In the genomic region with DNA sequence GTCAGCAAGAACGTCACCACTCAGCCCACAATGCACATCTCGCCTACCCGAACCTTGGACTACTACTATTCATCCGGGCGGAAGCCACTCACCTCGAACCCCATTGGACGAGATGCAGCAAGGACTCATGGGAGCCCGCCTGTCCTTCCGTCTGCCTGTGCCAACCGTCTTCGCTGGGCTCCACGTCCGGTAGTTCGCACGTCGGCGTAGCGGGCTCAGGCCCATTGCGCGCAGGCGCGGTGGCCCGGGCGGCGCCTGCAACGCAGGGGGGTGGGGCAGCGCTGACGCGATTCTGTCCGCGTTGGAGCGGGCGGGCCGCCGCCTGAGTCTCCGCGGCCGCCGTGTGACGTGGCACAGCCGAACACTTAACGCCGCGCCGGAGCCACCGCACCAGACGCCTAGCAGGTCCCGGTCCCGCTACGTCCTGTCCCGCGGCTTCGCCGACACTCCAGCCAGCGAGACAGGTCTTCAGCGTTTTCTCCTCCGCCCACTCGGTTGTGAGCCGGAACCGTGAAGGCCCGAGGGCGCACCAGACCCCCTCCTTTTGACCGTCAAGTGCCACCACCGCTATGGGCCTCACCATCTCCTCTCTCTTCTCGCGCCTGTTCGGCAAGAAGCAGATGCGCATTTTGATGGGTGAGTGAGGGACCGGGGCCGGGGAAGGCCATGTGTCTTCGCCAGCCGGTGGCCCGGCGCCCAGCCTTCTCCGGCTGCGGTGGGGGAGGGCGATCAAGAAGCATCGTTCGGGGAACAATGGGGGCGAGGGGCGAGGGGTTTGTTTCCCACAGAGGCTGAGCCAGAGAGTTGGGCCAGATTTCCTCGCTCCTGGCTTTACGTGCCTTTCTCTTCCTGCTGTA, we compare ENCODE assay signal across 8 mouse cellular contexts. TPM values are rescaled to one million over a fixed set of nuclear protein-coding genes. Genes with fewer than 3 reads are reported as not detected.
DNase-seq lines count a peak whose midpoint lies in the region; ATAC-seq and TF ChIP-seq lines count a peak whose summit lies in the region.

Gene Arf4, plus strand, starts transcription at position 224 of the 857 bp plus-strand sequence.

- H3K27ac ChIP-seq in CH12.LX (ENCODE audit: insufficient read depth, low read depth), result peak within 1 kb of the TSS; percentile 67
- H3K27ac ChIP-seq in forebrain, embryonic 11.5 days (ENCODE audit: low read depth, low read length), result peak within 1 kb of the TSS; percentile 86
- H3K27ac ChIP-seq in heart, embryonic 16.5 days (ENCODE audit: low read length), result peak within 1 kb of the TSS; percentile 96
- peak within 1 kb of the TSS; percentile 95 for H3K27ac ChIP-seq in liver, embryonic 15.5 days (replicated peaks)
- H3K27ac ChIP-seq in neural tube, embryonic 12.5 days, result peak within 1 kb of the TSS; percentile 94

- TF ChIP-seq CTCF in CH12.LX (conservative IDR thresholded peaks at IDR 0.05 in 1 of 2, IDR thresholded peaks at IDR 0.05 in 1 of 2; ENCODE audit: low read depth in 2 of 2, low read length in 2 of 2), result no peak

- no peak for TF ChIP-seq EP300 in CH12.LX (IDR thresholded peaks at IDR 0.05; ENCODE audit: low read length)

- peak; percentile 99 for DNase-seq in CH12.LX (ENCODE audit: extremely low read depth)
- DNase-seq in c-Kit-positive CD71-positive TER-119-negative erythroid progenitor cells, embryonic 14.5 days (ENCODE audit: low read depth), result peak; percentile 93
- peak; percentile 97 for DNase-seq in forebrain, embryonic 11.5 days (ENCODE audit: low spot score)
- peak; percentile 99 for DNase-seq in kidney, postnatal 36 days
- peak; percentile 99 for DNase-seq in telencephalon, adult 2 months (ENCODE audit: low read depth, low spot score)

- peaks cover 48% of the 10 kb centered on the region for H3K79me2 ChIP-seq in CH12.LX (replicated peaks; ENCODE audit: control insufficient read depth, extremely low read depth, insufficient read depth, poor library complexity, severe bottlenecking)

- TF ChIP-seq POLR2A in CH12.LX (IDR thresholded peaks at IDR 0.05; ENCODE audit: low read depth, low read length), result peak; percentile 92

- peak; percentile 99 for ATAC-seq in forebrain, embryonic 11.5 days (replicated peaks; ENCODE audit: low FRiP score)
- peak; percentile 99 for ATAC-seq in heart, embryonic 16.5 days (replicated peaks; ENCODE audit: extremely low read depth, insufficient read depth, low FRiP score)
- ATAC-seq in liver, embryonic 15.5 days (ENCODE audit: insufficient read depth), result peak; percentile 98
- peak; percentile 98 for ATAC-seq in neural tube, embryonic 12.5 days (ENCODE audit: low FRiP score, low read depth)

- H3K4me1 ChIP-seq in CH12.LX (ENCODE audit: control insufficient read depth in 1 of 2, insufficient read depth in 2 of 2), result peaks cover 1 to 29% of the 10 kb centered on the region in 2 experiments; a peak in 3 of 4 replicates
- no peaks in the 10 kb centered on the region for H3K4me1 ChIP-seq in forebrain, embryonic 11.5 days (replicated peaks; ENCODE audit: control insufficient read depth, insufficient read depth, low read length)
- H3K4me1 ChIP-seq in heart, embryonic 16.5 days (ENCODE audit: control insufficient read depth, insufficient read depth, low read length), result peaks cover 20% of the 10 kb centered on the region
- peaks cover 38% of the 10 kb centered on the region for H3K4me1 ChIP-seq in liver, embryonic 15.5 days (replicated peaks)
- peaks cover 14% of the 10 kb centered on the region for H3K4me1 ChIP-seq in neural tube, embryonic 12.5 days

- no peaks in the 10 kb centered on the region for H3K27me3 ChIP-seq in CH12.LX (replicated peaks)
- H3K27me3 ChIP-seq in forebrain, embryonic 11.5 days (ENCODE audit: control insufficient read depth, insufficient read depth, low read length), result no peaks in the 10 kb centered on the region
- H3K27me3 ChIP-seq in heart, embryonic 16.5 days (ENCODE audit: control insufficient read depth, insufficient read depth, low read length), result no peaks in the 10 kb centered on the region
- H3K27me3 ChIP-seq in liver, embryonic 15.5 days, result no peaks in the 10 kb centered on the region
- no peaks in the 10 kb centered on the region for H3K27me3 ChIP-seq in neural tube, embryonic 12.5 days (replicated peaks)

- dilution Hi-C loops in CH12.LX (cut with MboI; ENCODE audit: extremely low pct_ligation_motif_present, extremely low pct_unique_long_range_greater_than_20kb, low sequenced_read_pairs), result no loop called here

- H3K36me3 ChIP-seq in CH12.LX (replicated peaks in 1 of 2; ENCODE audit: control insufficient read depth in 1 of 2, insufficient read depth in 1 of 2, low read length in 1 of 2), result peaks cover 0 to 2% of the 10 kb centered on the region in 2 experiments
- H3K36me3 ChIP-seq in forebrain, embryonic 11.5 days (ENCODE audit: control insufficient read depth, insufficient read depth, low read length), result no peaks in the 10 kb centered on the region
- no peaks in the 10 kb centered on the region for H3K36me3 ChIP-seq in heart, embryonic 16.5 days (ENCODE audit: control insufficient read depth, insufficient read depth)
- H3K36me3 ChIP-seq in liver, embryonic 15.5 days (replicated peaks), result 0 out of 2 replicates have a peak, but pooled peaks cover 3% of the 10 kb centered on the region
- H3K36me3 ChIP-seq in neural tube, embryonic 12.5 days, result no peaks in the 10 kb centered on the region

- peak within 1 kb of the TSS; percentile 82 for H3K4me2 ChIP-seq in CH12.LX (ENCODE audit: insufficient read depth, low read depth, poor library complexity, severe bottlenecking)
- H3K4me2 ChIP-seq in forebrain, embryonic 11.5 days (ENCODE audit: low read depth, low read length, severe bottlenecking), result peak within 1 kb of the TSS; percentile 76
- H3K4me2 ChIP-seq in heart, embryonic 16.5 days (ENCODE audit: low read depth, low read length), result peak within 1 kb of the TSS; percentile 75
- peak within 1 kb of the TSS; percentile 86 for H3K4me2 ChIP-seq in liver, embryonic 15.5 days
- peak within 1 kb of the TSS; percentile 83 for H3K4me2 ChIP-seq in neural tube, embryonic 12.5 days (replicated peaks)

- no peak for TF ChIP-seq RAD21 in CH12.LX (IDR thresholded peaks at IDR 0.05; ENCODE audit: low read depth, low read length)

- H3K9ac ChIP-seq in CH12.LX (ENCODE audit: insufficient read depth, low read depth), result peak within 1 kb of the TSS; percentile 96
- peak within 1 kb of the TSS; percentile 89 for H3K9ac ChIP-seq in forebrain, embryonic 11.5 days (ENCODE audit: low read length)
- peak within 1 kb of the TSS; percentile 95 for H3K9ac ChIP-seq in heart, embryonic 16.5 days (ENCODE audit: low read length)
- peak within 1 kb of the TSS; percentile 88 for H3K9ac ChIP-seq in liver, embryonic 15.5 days
- peak within 1 kb of the TSS; percentile 90 for H3K9ac ChIP-seq in neural tube, embryonic 12.5 days

- under 1% methylated on average over 83 of the region's 83 CpGs for WGBS in forebrain, embryonic 11.5 days
- WGBS in heart, embryonic 16.5 days, result under 1% methylated on average over 83 of the region's 83 CpGs
- under 1% methylated on average over 83 of the region's 83 CpGs for WGBS in liver, embryonic 15.5 days (ENCODE audit: insufficient replicate concordance)
- 1% methylated on average over 82 of the region's 83 CpGs for WGBS in neural tube, embryonic 12.5 days

- H3K9me3 ChIP-seq in CH12.LX (replicated peaks; ENCODE audit: low read length), result no peaks in the 10 kb centered on the region
- H3K9me3 ChIP-seq in forebrain, embryonic 11.5 days (ENCODE audit: control insufficient read depth, low read length), result no peaks in the 10 kb centered on the region
- no peaks in the 10 kb centered on the region for H3K9me3 ChIP-seq in heart, embryonic 16.5 days (replicated peaks; ENCODE audit: control insufficient read depth, low read length)
- no peaks in the 10 kb centered on the region for H3K9me3 ChIP-seq in liver, embryonic 15.5 days (replicated peaks)
- no peaks in the 10 kb centered on the region for H3K9me3 ChIP-seq in neural tube, embryonic 12.5 days

- in situ Hi-C loops in CH12.LX (cut with MboI; ENCODE audit: low pct_ligation_motif_present, low pct_unique_long_range_greater_than_20kb, low sequenced_read_pairs), result no loop called here

- H3K4me3 ChIP-seq in CH12.LX (replicated peaks in 1 of 3; ENCODE audit: low read depth in 2 of 3, low read length in 2 of 3, poor library complexity in 1 of 3), result peak within 1 kb of the TSS; percentile 65 to 95 (median 84)
- peak within 1 kb of the TSS; percentile 87 for H3K4me3 ChIP-seq in forebrain, embryonic 11.5 days (ENCODE audit: low read depth, low read length)
- peak within 1 kb of the TSS; percentile 68 for H3K4me3 ChIP-seq in heart, embryonic 16.5 days (ENCODE audit: low read length)
- H3K4me3 ChIP-seq in liver, embryonic 15.5 days (replicated peaks), result peak within 1 kb of the TSS; percentile 81
- peak within 1 kb of the TSS; percentile 78 for H3K4me3 ChIP-seq in neural tube, embryonic 12.5 days

TF ChIP-seq in CH12.LX, 34 proteins besides CTCF, POLR2A, EP300 and RAD21 (continues in another document):
- peak; percentile 77 for TF ChIP-seq SIN3A (IDR thresholded peaks at IDR 0.05; ENCODE audit: low read length)
- no peak for TF ChIP-seq JUND (conservative IDR thresholded peaks at IDR 0.05; ENCODE audit: low read depth, low read length)
- no peak for TF ChIP-seq UBTF (IDR thresholded peaks at IDR 0.05; ENCODE audit: low read depth, low read length)
- peak; percentile 49; the same call in 1 of the 2 replicates for TF ChIP-seq IRF4 (IDR thresholded peaks at IDR 0.05; ENCODE audit: low read depth, low read length)
- TF ChIP-seq CHD2 (IDR thresholded peaks at IDR 0.05; ENCODE audit: low read length), result peak; percentile 77; the same call in 1 of the 2 replicates
- peak; percentile 73 for TF ChIP-seq NELFE (IDR thresholded peaks at IDR 0.05; ENCODE audit: low read depth, low read length)
- no peak for TF ChIP-seq PAX5 (IDR thresholded peaks at IDR 0.05; ENCODE audit: low read length)
- no peak for TF ChIP-seq USF2 (conservative IDR thresholded peaks at IDR 0.05; ENCODE audit: low read depth, low read length)
- no peak for TF ChIP-seq MYC (IDR thresholded peaks at IDR 0.05; ENCODE audit: low read depth, low read length)
- peak; percentile 58 for TF ChIP-seq MXI1 (IDR thresholded peaks at IDR 0.05; ENCODE audit: low read depth, low read length)
- no peak for TF ChIP-seq ZC3H11A (IDR thresholded peaks at IDR 0.05; ENCODE audit: low read depth, low read length)
- no peak for TF ChIP-seq RCOR1 (conservative IDR thresholded peaks at IDR 0.05; ENCODE audit: low read depth, low read length)
- TF ChIP-seq MAZ (IDR thresholded peaks at IDR 0.05; ENCODE audit: low read depth, low read length), result no peak
- TF ChIP-seq HCFC1 (IDR thresholded peaks at IDR 0.05; ENCODE audit: low read depth, low read length), result peak; percentile 89

RNA-seq across cellular contexts. Expression of gene Arf4, which starts in this region (rescaled TPM):
- total RNA-seq in CH12.LX (2012; rRNA removed) (43.3 and 50.7 TPM in 2 replicates), CH12.LX (2014; rRNA removed) (66.6 and 74.2 TPM in 2 replicates)
- polyA plus RNA-seq in CH12.LX (2012; ENCODE audit: insufficient read length, low read depth), result 84.0 and 86.4 TPM in 2 replicates
- polyA plus RNA-seq in forebrain, embryonic 11.5 days (2014; fragmentation: Nextera tagmentation; extraction: Ambion mirVana), result 535 and 566 TPM in 2 replicates
- polyA plus RNA-seq in heart, embryonic 16.5 days (2015; fragmentation: Nextera tagmentation; extraction: Ambion mirVana), result 378 and 406 TPM in 2 replicates
- 154 and 158 TPM in 2 replicates for polyA plus RNA-seq in liver, embryonic 15.5 days (2015; fragmentation: Nextera tagmentation; extraction: Ambion mirVana)
- 577 and 596 TPM in 2 replicates for polyA plus RNA-seq in neural tube, embryonic 12.5 days (2016; fragmentation: Nextera tagmentation; extraction: Ambion mirVana)

Comparison
In these comparisons a context has a peak if more than half of its experiments do, and no peak if none do; other contexts are left out.
1. Peak in every context shown above with its lines: DNase-seq, ATAC-seq, H3K4me3 ChIP-seq and H3K27ac ChIP-seq.